Mouse (Mus musculus): ENCODE measurements at regions not wholly inside any gene's neighbourhood (a gene's known extent, or its start where the extent isn't known, plus 50 kb on each side); places are given as distances from the start of the nearest gene placed in this dataset.
"Not testable (repeated sequence)": the region's sequence is repeated elsewhere in the genome, so short reads cannot be mapped to it uniquely, and the experiment has no call there.

DNA sequence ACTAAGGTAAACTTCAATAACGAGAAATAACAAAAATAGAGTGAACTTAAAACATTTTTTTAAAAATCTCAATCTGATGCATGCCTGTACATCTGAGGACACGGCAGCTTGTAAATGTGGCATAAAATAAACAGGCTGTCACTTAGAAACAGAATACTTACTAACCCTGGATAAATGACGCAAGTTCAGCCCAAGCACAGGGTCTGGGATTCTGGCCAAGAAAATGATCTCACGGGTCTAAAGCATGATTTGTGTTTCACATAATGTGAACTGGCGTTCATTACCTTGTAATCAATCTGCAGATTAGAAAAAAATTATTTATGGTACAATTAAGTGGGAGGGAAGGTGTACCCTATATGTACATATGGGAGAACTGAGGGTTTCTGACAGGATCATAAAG is 512.1 kb upstream of the Vrk2 start:
- DNase-seq (ENCODE audit: extremely low spot score, low read depth, low spot score): no peak

DNA sequence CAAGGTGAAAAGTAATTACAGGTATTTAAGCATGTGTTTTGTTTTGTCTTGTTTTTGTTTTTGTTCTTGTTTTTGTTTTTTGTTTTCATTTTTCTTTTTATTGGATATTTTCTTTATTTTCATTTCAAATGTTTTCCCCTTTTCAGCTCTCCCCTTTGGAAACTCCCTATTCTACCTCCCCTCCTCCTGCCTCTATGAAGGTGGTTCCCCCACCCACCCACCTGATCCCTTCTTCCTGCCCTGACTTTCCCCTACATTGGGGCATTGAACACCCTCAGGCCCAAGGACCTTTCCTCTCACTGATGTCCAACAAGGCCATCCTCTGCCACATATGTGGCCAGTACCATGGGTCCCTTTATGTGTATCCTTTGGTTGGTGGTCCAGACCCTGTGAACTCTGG is 509.1 kb upstream of the Vrk2 start:
- DNase-seq (ENCODE audit: extremely low spot score, low read depth, low spot score): no peak

DNA sequence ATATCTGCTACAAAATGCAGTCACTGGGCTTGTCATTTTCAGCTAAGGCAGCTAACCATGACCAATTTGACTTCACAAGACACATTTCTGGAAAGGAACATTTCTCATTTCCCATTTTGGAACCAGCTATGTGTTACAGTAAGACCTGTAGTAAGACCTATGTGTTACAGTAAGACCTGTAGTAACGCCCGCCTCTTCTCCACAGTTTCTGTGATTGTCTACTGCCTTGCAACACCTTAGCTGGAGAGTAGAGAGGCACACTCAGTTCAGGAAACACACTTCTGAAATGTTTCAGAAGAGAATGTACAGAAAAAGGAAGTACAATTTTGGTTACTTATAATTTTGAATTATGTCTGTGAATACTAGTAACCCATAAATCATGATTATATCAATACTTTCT is 508.2 kb upstream of the Vrk2 start:
- DNase-seq (ENCODE audit: extremely low spot score, low read depth, low spot score): no peak

DNA sequence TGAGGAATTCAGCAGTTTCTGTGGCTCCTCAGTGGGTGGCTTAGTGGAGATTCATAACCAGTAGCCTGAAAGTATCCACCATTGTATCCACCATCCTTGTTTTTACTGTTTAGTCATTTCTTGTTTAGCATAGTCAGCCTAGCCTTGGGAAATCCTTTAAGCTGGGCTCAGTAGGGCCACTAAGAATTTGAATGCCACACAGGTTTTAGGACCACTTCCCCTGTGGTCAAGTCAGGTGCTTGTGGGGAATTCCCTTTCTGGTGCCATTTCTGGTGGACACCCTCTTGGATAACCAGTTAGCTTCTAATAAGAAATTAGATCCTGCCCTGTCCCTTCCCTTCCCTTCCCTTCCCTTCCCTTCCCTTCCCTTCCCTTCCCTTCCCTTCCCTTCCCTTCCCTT is 502.8 kb upstream of the Vrk2 start:
- DNase-seq (ENCODE audit: extremely low spot score, low read depth, low spot score): no peak

DNA sequence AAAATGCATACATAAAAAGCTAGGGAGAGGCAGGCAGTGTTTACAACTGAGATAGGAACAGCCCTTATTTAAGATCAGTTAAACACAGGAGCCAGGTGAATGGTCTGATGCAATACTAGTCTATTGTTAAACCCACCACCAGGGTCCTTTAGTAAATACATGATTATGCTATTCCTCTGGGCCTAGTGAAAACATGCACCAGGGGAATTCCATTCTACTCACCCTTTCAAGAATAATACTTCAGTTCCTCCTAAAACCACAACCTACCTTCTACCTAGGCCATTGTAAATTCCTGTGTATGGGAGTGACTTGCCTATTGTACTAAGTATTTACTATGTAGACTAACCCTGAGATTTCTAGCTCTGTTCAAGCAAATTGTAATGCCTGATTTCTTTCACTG is 501.7 kb upstream of the Vrk2 start:
- not testable (repeated sequence) for DNase-seq (ENCODE audit: extremely low spot score, low read depth, low spot score)

DNA sequence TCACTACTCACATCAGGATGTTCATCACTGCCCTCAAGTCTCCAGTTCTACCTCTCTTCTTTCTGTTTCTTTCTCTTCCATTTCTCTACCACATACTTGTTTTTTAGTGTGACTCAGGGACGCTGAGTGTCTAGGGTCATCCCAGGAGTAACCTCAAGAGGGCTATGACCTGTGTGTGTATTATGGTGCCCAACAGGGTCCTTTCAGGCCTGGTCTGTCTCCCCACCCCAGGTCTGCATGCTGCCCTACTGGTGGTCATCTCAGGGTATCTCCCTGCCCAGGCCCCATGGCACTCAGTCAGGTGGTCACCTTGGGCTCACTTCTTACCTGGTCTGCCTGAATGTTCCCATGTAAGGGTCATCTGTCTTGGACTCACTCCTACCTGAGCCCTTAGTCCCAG is 492.7 kb upstream of the Vrk2 start:
- no peak for DNase-seq (ENCODE audit: extremely low spot score, low read depth, low spot score)

DNA sequence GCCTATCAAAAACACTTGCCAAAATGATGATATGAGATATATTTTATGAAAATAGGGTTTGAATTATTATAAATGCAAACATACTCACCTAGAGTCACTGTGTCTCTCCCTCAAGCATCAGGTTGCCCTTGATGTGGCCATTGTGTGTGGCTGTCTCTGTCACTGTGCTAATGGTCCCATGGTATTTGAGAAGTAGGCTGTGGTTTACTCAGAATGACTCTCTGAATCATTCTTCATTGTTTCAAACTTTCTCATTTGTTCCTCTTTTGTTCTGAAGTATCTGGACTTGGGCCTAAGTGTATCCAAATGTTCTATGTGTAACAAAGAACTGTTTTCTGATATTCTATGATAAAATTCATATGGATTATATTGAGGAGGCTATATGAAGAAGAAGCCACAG is 487.4 kb upstream of the Vrk2 start:
- no peak for DNase-seq (ENCODE audit: extremely low spot score, low read depth, low spot score)

DNA sequence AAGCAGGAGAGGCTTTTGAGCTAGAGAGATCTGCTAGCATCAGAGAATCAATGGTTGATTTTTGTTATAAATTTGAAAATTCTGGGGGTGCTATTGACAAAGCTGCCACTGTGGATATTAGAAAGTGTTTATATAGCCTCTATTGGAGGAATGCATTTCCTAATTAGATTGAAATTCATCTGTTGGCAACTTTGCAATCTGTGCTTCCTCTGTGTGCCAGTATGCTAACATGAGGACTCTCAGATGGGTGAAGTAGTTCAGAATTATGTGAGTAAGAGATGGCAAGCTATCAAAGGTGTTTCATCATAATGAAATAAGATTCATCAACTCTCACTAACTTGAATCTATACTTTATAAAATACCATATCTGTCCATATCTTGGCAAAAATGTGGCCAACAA is 476.6 kb upstream of the Vrk2 start:
- DNase-seq (ENCODE audit: extremely low spot score, low read depth, low spot score): no peak

DNA sequence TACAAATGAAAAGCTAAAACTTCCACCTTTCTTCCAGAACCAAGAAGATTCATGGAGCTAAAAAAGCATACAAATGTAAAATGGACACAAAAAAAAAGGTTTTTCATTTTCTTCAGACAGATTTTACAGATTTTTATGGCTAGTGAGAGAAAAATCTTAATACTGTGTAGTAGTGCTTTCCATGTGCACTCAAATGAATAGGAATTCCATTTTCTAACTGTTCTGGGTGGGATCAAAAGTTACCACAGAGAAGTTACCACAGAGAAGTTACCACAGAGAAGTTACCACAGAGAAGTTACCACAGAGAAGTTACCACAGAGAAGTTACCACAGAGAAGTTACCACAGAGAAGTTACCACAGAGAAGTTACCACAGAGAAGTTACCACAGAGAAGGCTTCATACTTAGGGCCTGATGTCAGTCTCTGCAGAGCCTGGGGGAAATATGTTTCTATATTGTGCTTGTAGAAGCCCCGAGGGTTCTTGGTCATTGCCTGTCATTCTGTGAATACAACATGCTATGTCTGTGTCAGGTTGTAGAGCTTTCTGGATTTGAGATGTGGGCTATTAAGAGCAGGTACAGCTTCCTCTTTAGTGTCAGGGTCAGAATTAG is 433.5 kb upstream of the Vrk2 start:
- no peak for DNase-seq (ENCODE audit: extremely low spot score, low read depth, low spot score)

DNA sequence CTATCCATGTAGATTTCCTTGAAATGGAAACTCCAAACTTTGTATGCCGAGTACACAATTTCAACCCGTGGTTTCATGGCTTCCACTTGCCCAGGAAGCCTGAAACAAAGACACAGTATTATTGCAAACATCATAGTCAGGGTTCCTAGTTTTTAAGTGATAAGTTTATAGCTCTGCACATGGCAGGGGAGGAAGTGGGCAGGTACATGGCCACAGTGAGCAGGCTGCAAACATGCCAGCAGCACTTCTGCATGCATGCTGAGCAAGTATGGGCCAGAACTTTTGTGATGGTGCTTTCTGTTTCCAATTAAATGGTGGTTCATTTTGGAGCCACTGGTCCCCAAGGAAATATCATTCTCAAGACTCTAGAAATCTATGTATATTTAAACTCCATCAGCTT is 431.7 kb upstream of the Vrk2 start:
- DNase-seq (ENCODE audit: extremely low spot score, low read depth, low spot score): no peak

DNA sequence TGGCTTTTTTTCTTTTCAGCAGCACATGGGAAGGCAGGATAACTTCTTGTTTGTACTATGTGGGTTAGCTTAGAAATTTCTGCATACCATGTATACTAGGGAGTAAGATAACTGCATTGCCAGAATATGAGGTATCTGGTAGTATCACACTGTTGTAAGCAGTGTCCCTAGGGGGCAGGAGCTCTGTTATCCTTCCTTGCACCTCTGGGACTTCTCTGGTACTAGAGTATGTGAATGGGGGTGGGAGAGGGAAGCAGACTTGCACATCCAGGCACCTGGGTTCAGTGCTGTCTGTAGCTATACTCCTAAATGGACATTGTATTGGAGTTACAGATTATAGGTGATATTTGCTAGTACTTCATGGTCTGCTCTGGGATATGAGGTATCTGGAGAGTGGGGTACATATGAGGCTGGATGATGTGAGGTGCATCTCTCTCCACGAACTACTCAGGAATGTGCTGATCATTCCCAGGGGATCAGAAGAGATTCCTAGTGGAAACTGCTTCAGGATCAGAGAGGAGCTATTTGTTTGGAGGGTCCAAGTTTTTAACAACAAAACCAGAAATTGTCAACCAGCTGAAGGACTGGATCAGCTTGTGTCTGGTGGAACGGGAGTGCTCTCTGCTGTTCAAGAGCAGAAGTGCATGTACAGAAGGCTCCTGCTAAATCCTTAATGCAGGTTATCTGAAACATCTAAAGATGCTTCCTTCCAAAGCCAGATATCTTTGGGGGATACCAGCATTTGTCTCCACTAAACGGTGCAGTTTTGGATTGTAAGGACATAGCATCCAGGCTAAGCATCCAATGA is 402.7 kb upstream of the Vrk2 start:
- no peak for DNase-seq (ENCODE audit: extremely low spot score, low read depth, low spot score)

DNA sequence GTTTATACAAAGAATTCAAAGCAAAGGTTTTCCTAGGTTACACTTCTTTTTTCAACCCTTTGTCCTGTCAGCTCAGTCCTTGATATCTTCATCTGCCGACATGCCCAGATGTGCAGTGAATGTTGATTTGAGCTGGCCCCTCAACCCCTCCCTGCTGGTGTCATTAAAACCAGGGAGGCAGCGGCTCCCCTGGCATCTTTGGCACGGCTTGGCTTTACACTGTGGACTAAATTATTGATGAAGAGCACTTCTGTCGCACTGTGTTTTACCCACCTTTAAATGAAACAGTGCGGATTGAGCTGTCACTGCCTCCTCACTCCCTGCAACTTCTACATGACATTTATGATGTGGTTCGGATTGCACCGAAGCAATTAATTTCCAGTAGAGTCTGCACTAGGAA is 387.4 kb upstream of the Vrk2 start:
- no peak for DNase-seq (ENCODE audit: extremely low spot score, low read depth, low spot score)

DNA sequence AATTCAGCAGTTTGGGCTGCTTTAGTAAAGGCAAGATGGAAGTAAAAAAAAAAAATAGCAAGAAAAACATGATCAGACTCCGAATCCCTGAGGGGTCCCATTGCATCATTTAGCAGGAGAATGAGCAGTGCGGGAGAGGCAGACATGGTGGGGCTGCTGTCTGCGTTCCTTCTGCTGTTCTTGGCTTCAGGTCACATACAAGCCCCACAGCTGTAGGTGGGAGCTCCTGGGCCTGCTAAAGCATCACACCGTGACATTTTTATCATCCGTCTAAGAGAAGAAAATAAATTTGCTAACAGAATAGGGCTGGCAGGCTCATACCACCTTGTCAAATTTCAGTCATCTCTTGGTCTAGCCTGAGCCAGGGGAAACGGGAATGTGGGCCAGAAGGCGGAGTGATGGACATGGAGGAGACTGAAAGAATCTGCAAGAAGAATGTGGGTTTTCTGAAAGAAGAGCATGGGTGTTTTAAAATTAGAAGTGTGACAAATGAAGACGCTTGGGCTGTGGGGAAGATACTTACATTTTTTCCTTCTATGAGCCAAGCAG is 378.8 kb upstream of the Vrk2 start:
- no peak for DNase-seq (ENCODE audit: extremely low spot score, low read depth, low spot score)

DNA sequence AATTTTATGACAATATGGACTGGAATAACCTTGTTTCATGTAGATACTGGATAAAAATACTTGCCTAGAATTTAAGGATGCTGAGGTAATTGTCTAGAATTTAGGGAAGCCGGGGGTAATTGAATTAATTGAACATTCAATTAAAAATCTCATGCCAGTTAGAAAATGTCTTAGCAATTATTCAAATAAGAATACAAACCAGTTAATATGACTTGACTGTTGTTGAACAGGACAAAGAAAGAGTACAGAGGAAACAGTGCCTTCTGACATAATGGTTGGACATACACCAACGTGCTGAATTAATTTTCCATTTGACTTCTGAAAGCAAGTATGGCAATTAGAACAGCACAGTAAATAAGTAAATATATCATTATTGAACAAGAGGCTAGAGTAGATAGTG is 377.4 kb upstream of the Vrk2 start:
- DNase-seq (ENCODE audit: extremely low spot score, low read depth, low spot score): no peak

DNA sequence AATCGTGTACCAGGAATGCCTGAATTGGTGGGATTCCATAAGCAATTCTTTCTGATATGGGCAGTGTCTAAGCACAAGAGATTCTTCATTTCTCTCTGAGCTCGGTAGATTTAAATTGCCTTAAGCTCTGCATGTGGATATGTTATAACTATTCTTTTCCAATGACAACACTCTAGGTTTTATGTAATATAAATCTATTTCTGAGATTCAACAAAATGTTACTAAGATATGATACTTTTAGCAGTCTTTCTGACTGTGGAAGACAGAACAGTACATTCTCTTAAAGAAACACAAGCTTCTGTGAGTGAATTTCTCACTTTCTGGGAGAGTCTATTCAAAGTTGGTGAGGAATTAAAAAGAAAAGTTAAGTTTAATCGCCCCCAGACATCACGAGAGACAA is 373.6 kb upstream of the Vrk2 start:
- no peak for DNase-seq (ENCODE audit: extremely low spot score, low read depth, low spot score)

DNA sequence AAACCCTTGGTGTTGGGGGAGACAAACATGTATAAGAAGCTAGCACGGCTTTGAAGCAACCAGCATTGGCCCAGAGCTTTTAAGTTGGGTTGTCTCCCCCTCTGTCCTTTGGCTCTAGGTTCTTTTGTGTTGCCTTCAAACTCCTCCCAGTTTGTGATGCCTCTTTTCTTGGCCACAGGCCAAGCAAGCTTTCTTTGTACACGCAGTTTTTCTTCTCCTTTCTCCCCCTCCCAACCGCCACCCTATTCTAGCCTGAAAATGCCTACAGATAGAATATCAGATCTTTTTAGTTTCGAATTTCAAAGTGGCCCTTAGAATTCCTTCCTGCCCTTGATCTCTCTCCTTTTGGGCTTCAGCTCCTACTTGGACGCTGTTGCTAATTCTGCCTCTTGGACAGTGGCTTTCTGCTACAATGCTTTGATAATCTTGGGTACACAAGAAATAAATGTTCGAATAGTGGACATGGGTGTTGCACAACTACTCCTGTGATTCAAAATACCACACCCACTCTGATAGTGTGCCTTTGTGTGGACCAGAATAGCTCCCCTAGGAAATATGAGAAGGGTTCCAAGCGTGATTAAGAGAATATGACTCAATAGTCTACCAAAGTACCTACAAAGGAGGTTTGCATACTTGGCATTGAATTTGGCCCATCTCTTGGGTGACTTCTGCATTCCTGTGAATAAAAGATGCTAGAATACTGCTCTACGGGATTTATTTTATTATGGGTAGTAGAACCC is 369.3 kb upstream of the Vrk2 start:
- no peak for DNase-seq (ENCODE audit: extremely low spot score, low read depth, low spot score)

DNA sequence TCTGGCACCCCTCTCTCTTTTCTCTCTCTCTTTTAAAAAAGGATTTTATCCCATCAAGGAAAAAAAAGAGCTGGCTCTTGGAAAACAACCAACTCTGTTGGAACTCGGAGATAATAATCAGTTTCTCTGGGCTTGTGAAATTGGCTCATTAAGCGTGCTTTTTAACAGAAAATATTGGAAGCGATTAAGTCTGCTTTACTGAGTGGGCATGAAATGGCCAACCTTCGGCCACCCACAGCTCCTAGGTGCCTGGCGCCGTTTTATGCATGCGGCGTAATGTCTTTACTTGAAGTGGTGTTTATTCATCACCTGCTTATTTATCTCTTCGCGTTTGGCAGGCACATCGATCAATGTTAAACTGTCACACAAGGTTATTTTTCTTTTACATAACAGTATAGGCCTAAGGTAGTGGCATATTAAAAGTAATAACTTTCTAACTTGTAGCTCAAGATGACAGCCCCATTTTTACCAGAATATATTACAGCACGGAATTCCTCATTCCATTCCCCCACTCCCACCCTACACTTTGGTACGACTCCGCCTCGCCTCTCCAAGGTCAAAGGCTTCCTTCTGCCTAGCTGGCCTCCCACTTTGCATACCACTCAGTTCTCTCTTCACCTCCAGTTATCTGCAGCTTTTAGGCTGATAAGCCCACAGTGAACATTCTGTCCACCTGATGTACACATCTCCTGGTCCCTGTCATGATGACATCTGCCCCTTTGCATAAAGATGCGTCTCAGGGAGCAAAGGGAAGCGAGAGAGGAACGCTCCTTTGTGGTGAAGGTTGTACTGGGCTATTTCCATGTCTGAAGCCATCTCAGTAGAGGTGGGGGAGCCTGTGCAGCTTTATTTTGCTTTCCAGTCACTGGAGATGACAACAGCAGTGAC is 368.5 kb upstream of the Vrk2 start:
- no peak for DNase-seq (ENCODE audit: extremely low spot score, low read depth, low spot score)

DNA sequence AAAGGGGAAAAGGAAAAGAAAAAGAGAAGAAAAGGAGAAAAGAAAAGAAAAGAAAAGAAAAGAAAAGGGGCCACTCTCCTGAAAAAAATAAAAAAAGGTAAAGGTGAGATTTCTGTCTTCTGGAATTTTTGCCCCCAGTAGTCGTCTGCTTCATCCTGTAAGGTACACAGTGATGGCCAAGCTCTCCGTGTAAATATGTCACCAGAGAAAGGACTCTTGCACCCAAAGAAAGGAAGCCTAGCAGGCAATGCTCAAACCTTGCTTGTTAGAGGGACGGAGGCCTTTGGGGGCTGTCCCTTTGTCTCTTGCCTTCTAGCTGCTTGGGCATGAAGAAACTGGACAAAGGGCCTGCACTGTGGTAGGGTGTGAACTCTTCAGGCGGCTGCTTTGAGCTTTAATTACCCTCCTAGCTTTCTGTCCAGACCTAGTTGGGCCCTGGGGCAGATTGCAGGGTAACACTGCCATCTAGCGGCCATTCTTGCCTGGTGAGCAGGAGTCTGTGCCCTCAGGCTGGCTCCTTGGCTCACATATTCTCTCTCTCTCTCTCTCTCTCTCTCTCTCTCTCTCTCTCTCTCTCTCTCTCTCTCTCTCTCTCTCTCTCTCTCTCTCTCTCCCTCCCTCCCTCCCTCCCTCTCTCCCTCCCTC is 367.7 kb upstream of the Vrk2 start:
- peak; percentile 79 for DNase-seq (ENCODE audit: extremely low spot score, low read depth, low spot score)

DNA sequence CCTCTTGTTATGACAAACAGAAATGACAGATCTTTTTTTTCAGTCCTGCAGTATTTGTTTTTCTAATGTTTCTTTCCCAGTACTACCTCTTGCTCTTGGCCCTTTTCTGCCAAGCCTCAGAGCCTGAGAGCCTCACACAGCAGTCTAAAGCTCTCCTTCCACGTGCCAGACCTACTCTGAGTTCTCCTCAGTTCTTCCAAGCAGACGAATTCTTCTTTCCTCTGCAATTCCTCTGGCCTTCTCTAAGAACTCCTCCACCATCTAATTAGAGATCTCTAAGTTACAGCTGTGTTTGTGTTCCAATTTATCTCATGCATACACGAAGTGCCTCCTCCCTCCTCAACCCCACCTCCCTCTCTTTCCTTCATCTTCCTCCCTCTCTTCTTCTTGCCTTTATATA is 362.4 kb upstream of the Vrk2 start:
- DNase-seq (ENCODE audit: extremely low spot score, low read depth, low spot score): no peak

DNA sequence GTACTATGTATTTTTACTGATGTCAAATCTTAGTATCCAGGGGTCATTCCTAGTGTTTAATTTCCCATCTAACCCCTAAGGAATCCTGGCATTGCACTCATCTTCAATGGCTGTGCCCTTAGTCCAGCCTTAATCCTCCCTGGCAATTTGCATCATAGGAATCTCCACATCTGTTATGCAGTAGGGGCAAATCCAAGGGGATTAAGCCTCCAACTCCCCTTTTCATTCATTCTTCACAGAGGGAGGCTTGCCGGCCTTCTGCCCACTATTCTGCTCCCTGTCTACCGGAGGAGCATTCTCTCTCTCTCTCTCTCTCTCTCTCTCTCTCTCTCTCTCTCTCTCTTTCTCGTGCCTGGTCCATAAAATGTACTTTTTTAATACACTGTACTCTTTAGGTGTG is 338.0 kb upstream of the Vrk2 start:
- no peak for DNase-seq (ENCODE audit: extremely low spot score, low read depth, low spot score)

DNA sequence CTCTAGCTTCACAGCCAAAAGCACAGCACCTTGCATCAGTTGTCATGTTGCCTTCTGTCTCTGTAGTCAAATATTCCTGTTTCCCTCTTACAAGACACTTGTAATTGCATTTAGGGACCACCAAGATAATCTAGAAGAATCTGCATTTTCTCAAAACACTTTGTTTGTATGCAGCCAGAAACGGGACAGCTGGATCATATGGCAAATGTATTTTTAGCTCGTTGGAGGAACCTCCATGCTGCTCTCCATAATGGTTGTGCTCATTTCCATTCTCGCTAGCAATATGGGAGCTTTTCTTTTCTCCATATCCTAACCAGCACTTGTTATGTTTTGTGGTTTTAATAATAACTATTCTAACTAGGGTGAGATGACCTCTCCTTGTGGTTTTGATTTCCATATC is 313.3 kb upstream of the Vrk2 start:
- no peak for DNase-seq (ENCODE audit: extremely low spot score, low read depth, low spot score)
